Mouse (Mus musculus): Measurements from ENCODE around the gene Gfer. TPM values are rescaled to one million over a fixed set of nuclear protein-coding genes. Genes with fewer than 3 reads are reported as not detected.

The Gfer gene
- total and polyA plus RNA-seq, 3 experiments: 83.0 to 86.8 TPM; not detected in 1

DNA sequence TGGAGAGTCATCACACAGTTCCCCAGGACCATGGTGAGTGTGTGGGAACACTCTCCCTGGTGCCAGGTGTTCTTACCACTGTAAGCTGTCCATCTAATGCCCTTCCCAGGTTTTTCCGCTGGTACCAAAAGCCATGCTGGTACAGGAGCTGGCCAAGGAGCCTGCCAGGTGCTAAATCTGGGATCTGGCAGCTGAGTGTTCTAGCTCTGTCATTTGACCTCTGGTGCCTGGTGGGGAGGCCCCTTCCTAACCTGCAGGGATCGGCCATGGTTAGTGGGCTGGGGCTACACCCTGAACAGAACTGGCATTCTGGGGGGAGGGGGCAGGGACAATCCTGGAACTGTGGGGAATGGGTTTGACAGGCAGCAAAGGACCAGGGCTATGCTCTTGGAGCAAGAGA, 31.7 kb upstream of the Gfer start, which contains the start of gene Rpl3l:
Gene Rpl3l (plus strand): TSS at position 203 of the 400 bp plus-strand sequence.
- Histone ChIP-seq H3K79me2 (ENCODE audit: control insufficient read depth, insufficient read depth, low read length, poor library complexity) (peaks cover 12% of the 10 kb centered on the region), H3K9ac (ENCODE audit: control insufficient read depth, low read depth, low read length, poor library complexity, severe bottlenecking) (no peak within 1 kb of the TSS)
- DNase-seq (ENCODE audit: low read depth, low spot score): no peak

DNA sequence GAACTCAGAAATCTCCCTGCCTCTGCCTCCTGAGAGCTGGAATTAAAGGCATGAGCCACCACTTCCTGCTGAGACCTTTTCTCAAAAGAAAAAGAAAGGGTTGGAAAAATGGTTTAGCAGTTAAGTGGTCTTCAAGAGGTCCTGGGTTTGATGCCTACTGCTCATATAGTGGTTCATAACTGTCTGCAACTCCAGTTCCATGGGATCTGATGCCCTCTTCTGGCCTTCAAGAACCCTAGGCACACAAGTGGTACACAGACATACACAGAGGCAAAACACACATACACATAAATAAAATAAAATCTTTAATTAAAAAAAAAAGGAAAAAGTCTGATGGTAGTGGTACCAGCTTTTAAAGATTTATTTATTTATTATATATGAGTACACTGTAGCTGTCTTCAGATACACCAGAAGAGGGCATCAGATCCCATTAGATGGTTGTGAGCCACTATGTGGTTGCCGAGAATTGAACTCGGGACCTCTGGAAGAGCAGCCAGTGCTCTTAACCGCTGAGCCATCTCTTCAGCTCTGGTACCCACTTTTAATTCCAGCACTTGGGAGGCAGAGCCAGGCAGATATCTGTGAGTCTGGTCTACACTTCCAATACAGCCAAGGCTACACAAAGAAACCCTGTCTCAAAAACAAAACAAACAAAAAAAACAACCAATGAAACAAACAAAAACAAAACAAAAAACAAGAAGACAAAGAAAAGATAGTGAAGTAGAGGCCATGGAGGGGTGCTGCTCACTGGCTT, 29.9 kb upstream of the Gfer start:
- H3K4me1 ChIP-seq (ENCODE audit: control insufficient read depth in 1 of 2, insufficient read depth in 2 of 2, low read length in 2 of 2): peaks cover 0 to 12% of the 10 kb centered on the region in 2 experiments; a peak in 3 of 4 replicates
- peak; percentile 94 for TF ChIP-seq TBP (IDR thresholded peaks at IDR 0.05; ENCODE audit: low read depth, low read length)
- no peak for TF ChIP-seq HCFC1 (IDR thresholded peaks at IDR 0.05; ENCODE audit: low read depth, low read length)
- TF ChIP-seq MAFK (IDR thresholded peaks at IDR 0.05; ENCODE audit: borderline replicate concordance, low read depth, low read length): no peak
- TF ChIP-seq CTCF (IDR thresholded peaks at IDR 0.05 in 2 of 3, conservative IDR thresholded peaks at IDR 0.05 in 1 of 3; ENCODE audit: control insufficient read depth in 1 of 3, insufficient read depth in 1 of 3, low read depth in 2 of 3, low read length in 3 of 3, poor library complexity in 1 of 3, severe bottlenecking in 1 of 3): peak in 2 of 3 experiments; percentile 11 to 28; a peak in 2 of 6 replicates
- 0 out of 2 replicates have a peak, but pooled peaks have one; percentile 11 for TF ChIP-seq SMC3 (IDR thresholded peaks at IDR 0.05; ENCODE audit: low read depth, low read length)
- no peak; the same call in none of the 2 replicates for TF ChIP-seq RAD21 (IDR thresholded peaks at IDR 0.05; ENCODE audit: low read depth, low read length)

More for the DNA sequence above, 31.7 kb upstream of the Gfer start, which contains the start of gene Rpl3l:
- Histone ChIP-seq H3K27ac (ENCODE audit: control insufficient read depth, low read depth, low read length) (no peak within 1 kb of the TSS), H3K4me1 (ENCODE audit: control insufficient read depth in 1 of 2, insufficient read depth in 2 of 2, low read length in 2 of 2) (peaks cover 0 to 12% of the 10 kb centered on the region in 2 experiments; a peak in 3 of 4 replicates), H3K36me3 (ENCODE audit: control insufficient read depth in 1 of 2, insufficient read depth in 2 of 2, low read length in 2 of 2) (peaks cover 0 to 5% of the 10 kb centered on the region in 2 experiments; a peak in 1 of 4 replicates), H3K4me3 (ENCODE audit: control insufficient read depth in 1 of 2, insufficient read depth in 1 of 2, low read depth in 2 of 2, low read length in 2 of 2) (no peak within 1 kb of the TSS), H3K9me3 (replicated peaks; ENCODE audit: insufficient read depth, low read length) (no peaks in the 10 kb centered on the region), H3K27me3 (ENCODE audit: control insufficient read depth in 1 of 2, insufficient read depth in 2 of 2, low read length in 2 of 2) (no peaks in the 10 kb centered on the region)
- TF ChIP-seq EP300 (IDR thresholded peaks at IDR 0.05; ENCODE audit: low read depth in 1 of 2, low read length in 2 of 2) (no peak), MXI1 (IDR thresholded peaks at IDR 0.05; ENCODE audit: low read depth, low read length) (no peak), MAX (IDR thresholded peaks at IDR 0.05; ENCODE audit: low read length) (no peak), TBP (IDR thresholded peaks at IDR 0.05; ENCODE audit: low read depth, low read length) (no peak), CHD2 (IDR thresholded peaks at IDR 0.05; ENCODE audit: low read length) (no peak), TCF12 (IDR thresholded peaks at IDR 0.05; ENCODE audit: low read depth, low read length) (no peak), JUND (IDR thresholded peaks at IDR 0.05; ENCODE audit: low read depth, low read length) (no peak), MAFK (IDR thresholded peaks at IDR 0.05; ENCODE audit: borderline replicate concordance, low read depth, low read length) (no peak), HCFC1 (IDR thresholded peaks at IDR 0.05; ENCODE audit: low read depth, low read length) (no peak), NRF1 (IDR thresholded peaks at IDR 0.05; ENCODE audit: insufficient read depth, low read depth, low read length, poor library complexity, severe bottlenecking) (no peak), MYC (IDR thresholded peaks at IDR 0.05; ENCODE audit: low read depth, low read length) (no peak), SMC3 (IDR thresholded peaks at IDR 0.05; ENCODE audit: low read depth, low read length) (no peak), USF2 (IDR thresholded peaks at IDR 0.05; ENCODE audit: borderline replicate concordance in 1 of 2, insufficient read depth in 1 of 2, low read depth in 1 of 2, low read length in 2 of 2) (no peak), E2F4 (IDR thresholded peaks at IDR 0.05; ENCODE audit: borderline replicate concordance, low read depth, low read length) (no peak), CHD1 (IDR thresholded peaks at IDR 0.05; ENCODE audit: low read depth, low read length) (no peak), GATA1 (IDR thresholded peaks at IDR 0.05; ENCODE audit: low read depth, low read length) (no peak), USF1 (IDR thresholded peaks at IDR 0.05; ENCODE audit: low read depth, low read length) (no peak), SIN3A (IDR thresholded peaks at IDR 0.05; ENCODE audit: low read length) (no peak), ZMIZ1 (IDR thresholded peaks at IDR 0.05; ENCODE audit: low read depth, low read length) (no peak), ZC3H11A (IDR thresholded peaks at IDR 0.05; ENCODE audit: low read depth, low read length) (no peak)

More for the DNA sequence above, 29.9 kb upstream of the Gfer start:
- Histone ChIP-seq H3K27ac (ENCODE audit: control insufficient read depth, low read depth, low read length) (no peak overlapping the region), H3K27me3 (ENCODE audit: control insufficient read depth in 1 of 2, insufficient read depth in 2 of 2, low read length in 2 of 2) (no peaks in the 10 kb centered on the region), H3K36me3 (ENCODE audit: control insufficient read depth in 1 of 2, insufficient read depth in 2 of 2, low read length in 2 of 2) (peaks cover 5 to 10% of the 10 kb centered on the region in 2 experiments; a peak in 2 of 4 replicates), H3K9me3 (replicated peaks; ENCODE audit: insufficient read depth, low read length) (no peaks in the 10 kb centered on the region), H3K9ac (ENCODE audit: control insufficient read depth, low read depth, low read length, poor library complexity, severe bottlenecking) (no peak overlapping the region), H3K79me2 (ENCODE audit: control insufficient read depth, insufficient read depth, low read length, poor library complexity) (peaks cover 28% of the 10 kb centered on the region), H3K4me3 (ENCODE audit: control insufficient read depth in 1 of 2, insufficient read depth in 1 of 2, low read depth in 2 of 2, low read length in 2 of 2) (no peak overlapping the region)
- DNase-seq (ENCODE audit: low read depth, low spot score): no peak

Measured in MEL (cell line).